Mouse (Mus musculus): ENCODE data around the gene Zfyve28. TPM values are rescaled to one million over a fixed set of nuclear protein-coding genes. Genes with fewer than 3 reads are reported as not detected.

The Zfyve28 gene
- not detected in 2 replicates for total RNA-seq (2015; ENCODE audit: low replicate concordance)
- 0.42 and 0.68 TPM in 2 replicates for total RNA-seq (2017; ENCODE audit: low replicate concordance)

DNA sequence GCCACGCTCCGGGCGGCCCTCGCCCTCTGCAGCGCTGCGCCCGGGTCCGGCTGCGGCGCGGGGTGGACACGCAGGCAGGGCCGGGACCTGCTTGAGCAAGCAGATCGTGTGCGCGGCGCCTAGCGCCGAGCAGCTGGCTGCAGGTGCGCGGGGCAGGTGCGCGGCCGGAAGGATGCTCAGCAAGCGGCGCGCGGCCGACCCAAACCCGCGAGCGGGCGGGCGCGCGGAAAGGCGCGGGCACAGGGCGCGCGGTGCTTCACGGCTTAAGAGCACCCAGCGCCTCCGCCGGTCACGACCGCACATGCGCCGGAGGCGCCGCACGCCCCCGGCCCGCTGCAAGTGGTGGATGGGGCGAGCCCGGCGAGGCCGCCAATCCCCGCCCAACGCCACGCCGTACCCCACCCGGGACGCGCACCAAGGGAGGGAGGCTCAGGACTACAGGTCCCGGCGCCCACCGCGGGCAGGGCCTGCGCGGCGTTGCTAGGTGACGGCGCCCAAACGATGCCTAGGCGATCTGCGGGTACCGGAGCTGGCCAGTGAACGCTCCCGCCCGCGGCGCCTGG, at the start of gene Zfyve28, which contains the start of gene Cfap99:
Zfyve28 (minus strand) TSS at position 296 of the 563 bp plus-strand sequence.
Cfap99 (plus strand) TSS at position 447 of the 563 bp plus-strand sequence.
- no peak for ATAC-seq (replicated peaks; ENCODE audit: low FRiP score, poor library complexity, severe bottlenecking)

DNA sequence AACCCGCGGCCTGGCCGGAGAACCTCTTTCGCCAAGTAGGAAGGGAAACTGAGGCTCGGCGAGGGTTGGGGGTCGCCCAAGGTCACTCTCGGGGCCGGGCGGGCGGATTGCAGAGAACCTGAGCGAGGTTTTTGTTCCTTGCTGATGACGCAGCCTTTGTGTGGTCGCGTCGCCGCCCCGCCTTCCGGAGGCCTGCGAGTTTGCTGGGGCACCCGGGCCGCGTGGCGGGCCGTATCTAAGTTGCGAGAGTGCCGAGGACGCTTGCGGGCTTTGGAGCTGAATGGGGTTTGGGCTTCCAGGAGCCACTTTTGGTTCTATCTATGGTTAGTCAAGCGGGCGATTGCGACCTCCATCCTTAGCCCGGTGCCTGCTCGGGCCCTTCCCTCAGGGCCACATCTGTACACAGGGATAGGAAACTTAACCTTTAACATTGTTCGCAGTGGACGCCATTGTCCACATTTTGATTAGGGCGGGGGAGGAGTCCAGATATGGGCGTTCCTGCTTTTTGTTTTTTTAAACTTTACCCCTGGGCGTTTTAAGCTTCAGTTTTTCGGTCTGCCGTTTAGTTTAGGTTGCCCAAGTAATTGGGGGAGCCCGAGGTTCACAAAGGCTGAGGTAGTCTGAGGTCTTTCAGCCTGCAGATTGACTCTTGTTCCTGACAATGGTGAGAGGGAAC, 48.7 kb upstream of the Zfyve28 start:
- ATAC-seq (replicated peaks; ENCODE audit: low FRiP score, poor library complexity, severe bottlenecking) = peak; percentile 61

DNA sequence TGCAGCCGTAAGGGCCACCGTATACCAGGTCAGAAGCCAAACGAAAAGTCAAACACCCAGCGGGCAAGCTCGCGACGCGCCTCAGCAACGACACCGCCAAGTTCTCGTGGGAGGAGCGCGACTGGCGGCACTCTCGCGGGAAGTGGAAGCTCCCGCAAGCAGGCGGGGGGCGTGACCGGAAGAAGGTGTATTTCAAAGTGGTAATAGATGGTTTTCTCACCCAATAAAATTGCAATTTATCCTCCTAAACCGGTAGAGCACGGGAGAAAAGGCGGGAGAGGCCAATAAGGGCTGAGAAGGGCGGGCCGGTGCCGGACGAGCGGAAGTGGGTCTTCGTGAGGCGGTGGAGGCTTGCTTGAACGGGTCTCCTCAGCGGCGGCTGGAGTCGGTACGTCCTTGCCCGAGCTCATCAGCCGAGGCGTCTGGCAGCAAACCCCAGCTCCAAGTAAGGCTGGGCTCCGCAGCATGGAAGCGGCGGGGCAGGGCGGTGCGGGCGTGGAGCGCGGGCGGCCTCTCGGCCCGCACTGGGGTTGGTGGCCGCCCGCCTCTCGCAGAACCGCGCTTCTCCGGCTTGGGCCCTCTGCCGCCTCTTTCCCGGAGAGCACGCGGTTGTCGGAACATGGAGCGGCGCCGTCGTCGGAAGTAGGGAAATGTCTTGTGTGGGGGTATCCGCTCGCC, 48.0 kb upstream of the Zfyve28 start, which contains the start of gene Rnf4:
Rnf4 (plus strand) TSS at position 193 of the 678 bp plus-strand sequence.
- peak; percentile 93 for ATAC-seq (replicated peaks; ENCODE audit: low FRiP score, poor library complexity, severe bottlenecking)

- ATAC-seq (replicated peaks; ENCODE audit: low FRiP score, poor library complexity, severe bottlenecking) = peak; percentile 77
Observed at GRCm38 (mm10) chr5:34335539-34336096, 47.4 kb upstream of the Zfyve28 start.

- ATAC-seq (replicated peaks; ENCODE audit: low FRiP score, poor library complexity, severe bottlenecking) = no peak
Observed at GRCm38 (mm10) chr5:34334081-34334480, 45.8 kb upstream of the Zfyve28 start.

- ATAC-seq (replicated peaks; ENCODE audit: low FRiP score, poor library complexity, severe bottlenecking) = no peak
Observed at GRCm38 (mm10) chr5:34330136-34330535, 41.9 kb upstream of the Zfyve28 start.

DNA sequence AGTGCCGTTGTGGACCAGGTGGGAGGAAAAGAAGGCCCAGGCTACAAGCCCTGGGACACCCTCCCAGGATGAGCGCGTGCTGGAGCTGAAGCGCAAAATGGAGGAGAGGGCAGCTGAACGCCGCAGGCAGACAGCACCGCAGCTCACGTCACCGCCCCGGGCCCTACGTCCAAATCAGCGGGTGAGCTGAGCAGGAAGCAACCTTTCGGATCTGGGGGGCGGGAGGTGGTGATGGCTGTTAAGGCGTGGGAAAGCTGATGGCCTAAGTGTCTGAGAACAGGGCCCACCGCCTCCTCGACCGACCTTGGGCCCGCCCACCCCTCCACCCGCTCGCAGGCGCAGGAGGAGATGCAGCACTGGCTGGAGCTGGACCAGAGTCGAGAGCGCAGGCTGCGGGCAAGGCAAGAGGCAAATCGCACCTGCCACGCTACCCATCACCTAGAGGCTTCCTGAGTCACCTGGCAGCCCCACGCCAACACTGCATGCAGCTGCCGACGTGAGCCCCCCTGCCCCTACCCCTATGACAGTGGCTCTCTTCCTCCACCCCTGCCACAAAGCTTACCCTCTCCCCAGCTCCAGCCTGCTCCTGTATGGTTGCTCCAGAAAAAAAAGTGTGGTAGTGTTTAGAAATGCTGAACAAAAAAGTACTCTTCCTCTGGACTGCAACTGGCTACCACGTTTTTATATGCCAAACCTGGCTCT, 38.8 kb upstream of the Zfyve28 start:
- no peak for ATAC-seq (replicated peaks; ENCODE audit: low FRiP score, poor library complexity, severe bottlenecking)

- ATAC-seq (replicated peaks; ENCODE audit: low FRiP score, poor library complexity, severe bottlenecking) = no peak
Observed at GRCm38 (mm10) chr5:34326249-34326691, 38.0 kb upstream of the Zfyve28 start.

DNA sequence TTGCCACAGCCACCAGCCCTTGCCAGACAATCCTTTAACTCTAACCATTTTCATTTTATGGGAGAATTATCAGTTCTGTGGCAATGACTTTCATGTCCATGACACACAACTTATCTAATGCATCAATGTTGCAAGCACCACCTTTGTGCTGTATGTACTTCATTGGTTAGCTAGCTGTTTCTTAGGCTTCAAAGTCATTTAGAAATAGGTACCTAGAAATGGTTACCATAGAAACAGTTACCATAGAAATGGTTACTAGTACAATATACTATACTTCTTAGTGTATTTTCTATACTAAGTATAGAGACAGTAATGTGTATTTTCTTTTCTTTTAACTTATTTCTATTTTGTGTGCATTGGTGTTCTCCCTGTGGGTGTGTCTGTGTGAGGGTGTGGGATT, 37.0 kb upstream of the Zfyve28 start:
- no peak for ATAC-seq (replicated peaks; ENCODE audit: low FRiP score, poor library complexity, severe bottlenecking)

- ATAC-seq (replicated peaks; ENCODE audit: low FRiP score, poor library complexity, severe bottlenecking) = no peak
Observed at GRCm38 (mm10) chr5:34321236-34321635, 33.0 kb upstream of the Zfyve28 start.

DNA sequence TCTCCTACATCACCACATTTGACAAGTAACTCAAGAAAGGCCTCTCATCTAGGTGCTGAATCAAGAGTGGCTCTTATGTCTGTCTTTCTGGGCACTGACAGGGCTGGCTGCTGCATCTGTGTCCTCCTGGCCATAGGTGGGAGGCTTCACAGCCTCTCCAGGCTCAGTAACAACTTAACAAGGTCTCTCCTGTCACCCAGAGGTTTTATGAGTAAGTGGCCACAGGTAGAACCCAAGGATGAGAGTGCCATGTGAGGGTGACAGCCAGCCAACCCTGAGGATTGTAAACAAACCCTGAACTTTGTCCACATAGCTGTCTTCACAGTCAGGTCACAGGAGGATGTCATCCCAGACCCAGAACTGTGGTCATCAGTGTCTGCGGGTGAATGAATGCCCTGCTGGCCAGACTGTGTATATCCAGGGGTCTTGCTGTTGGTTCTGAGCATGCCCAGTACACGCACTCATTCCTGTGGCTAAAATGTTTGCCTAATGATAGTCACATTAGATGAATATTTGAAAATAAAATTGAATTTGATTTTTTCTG, 31.3 kb upstream of the Zfyve28 start:
- no peak for ATAC-seq (replicated peaks; ENCODE audit: low FRiP score, poor library complexity, severe bottlenecking)

- no peak for ATAC-seq (replicated peaks; ENCODE audit: low FRiP score, poor library complexity, severe bottlenecking)
Observed at GRCm38 (mm10) chr5:34309016-34309415, 20.8 kb upstream of the Zfyve28 start.

DNA sequence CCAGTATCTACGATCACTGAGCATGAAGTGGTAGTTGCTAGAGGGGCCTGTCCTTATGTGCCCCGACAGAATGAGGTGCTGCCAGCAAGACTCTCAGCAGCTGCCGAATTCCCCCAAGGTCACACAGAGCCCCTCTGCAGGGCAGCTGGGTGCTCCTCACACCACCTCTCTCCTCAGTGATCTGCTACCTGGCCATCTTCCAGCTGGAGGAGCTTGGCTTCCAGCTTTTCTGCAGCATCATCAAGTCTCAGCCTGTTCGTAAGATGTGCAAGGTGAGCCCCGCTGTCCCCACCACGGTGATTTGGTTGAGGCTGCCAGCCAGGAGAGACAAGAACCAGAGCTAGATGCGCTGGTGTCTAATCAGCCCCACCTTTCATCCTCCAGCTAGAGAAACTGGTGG, 14.1 kb upstream of the Zfyve28 start:
- ATAC-seq (replicated peaks; ENCODE audit: low FRiP score, poor library complexity, severe bottlenecking) = no peak

- ATAC-seq (replicated peaks; ENCODE audit: low FRiP score, poor library complexity, severe bottlenecking) = no peak
Observed at GRCm38 (mm10) chr5:34298937-34299535, 10.8 kb upstream of the Zfyve28 start.

DNA sequence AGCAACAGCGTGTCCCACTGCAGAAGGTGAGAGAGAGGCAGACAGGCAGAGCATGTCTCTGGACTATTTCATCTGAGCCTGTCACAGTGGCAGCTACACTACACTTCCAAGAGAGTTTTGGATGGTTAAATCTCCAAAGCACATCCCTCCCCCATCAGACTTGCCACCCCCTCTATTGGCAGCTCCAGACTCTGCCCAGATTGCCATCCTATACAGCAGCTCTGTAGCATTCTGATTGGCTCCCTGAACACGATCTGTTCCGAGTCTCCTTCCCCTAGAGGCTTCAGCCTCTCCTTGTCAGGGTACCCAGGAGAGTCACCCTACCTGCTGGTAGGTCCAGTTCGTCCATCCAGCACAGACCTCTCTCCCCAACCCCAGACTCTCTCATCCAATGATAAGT, 9.8 kb upstream of the Zfyve28 start:
- no peak for ATAC-seq (replicated peaks; ENCODE audit: low FRiP score, poor library complexity, severe bottlenecking)

- no peak for ATAC-seq (replicated peaks; ENCODE audit: low FRiP score, poor library complexity, severe bottlenecking)
Observed at GRCm38 (mm10) chr5:34295141-34295540, 6.9 kb upstream of the Zfyve28 start.

- ATAC-seq (replicated peaks; ENCODE audit: low FRiP score, poor library complexity, severe bottlenecking) = no peak
Observed at GRCm38 (mm10) chr5:34294696-34295095, 6.4 kb upstream of the Zfyve28 start.

DNA sequence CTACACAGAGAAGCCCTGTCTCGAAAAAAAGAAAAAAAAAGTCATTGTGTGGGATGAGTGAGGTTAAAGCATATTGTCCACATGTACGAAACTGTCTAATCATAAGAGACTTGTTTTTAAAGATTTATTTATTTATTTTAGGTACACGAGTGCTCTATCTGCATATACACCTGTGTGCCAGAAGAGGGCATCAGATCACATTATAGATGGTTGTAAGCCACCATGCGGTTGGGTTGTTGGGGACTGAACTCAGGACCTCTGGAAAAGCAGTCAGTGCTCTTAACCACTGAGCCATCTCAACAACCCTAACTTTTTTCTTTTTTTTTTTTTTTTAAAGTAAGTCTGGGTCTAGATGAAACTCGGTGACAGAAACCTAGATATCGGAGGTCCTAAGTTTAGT, 5.1 kb upstream of the Zfyve28 start:
- no peak for ATAC-seq (replicated peaks; ENCODE audit: low FRiP score, poor library complexity, severe bottlenecking)

- ATAC-seq (replicated peaks; ENCODE audit: low FRiP score, poor library complexity, severe bottlenecking) = no peak
Observed at GRCm38 (mm10) chr5:34289286-34289685, 1.0 kb upstream of the Zfyve28 start.
